Mouse (Mus musculus) stomach, embryonic 15.5 days (tissue): ENCODE data around the gene Hspb6. TPM values are rescaled to one million over a fixed set of nuclear protein-coding genes. Genes with fewer than 3 reads are reported as not detected.

ENCODE experiments used
- ATAC-seq: fragments of 200-750 bp; cut with Nextera tagmentation; 2 replicates; pipeline ENCODE4 v1.8.0; 2017; ENCODE audit warnings: low read depth, moderate number of reproducible peaks, moderate TSS enrichment; ENCODE audit not compliant: insufficient read depth, low FRiP score
- H3K27ac ChIP-seq: fragments of 300-500 bp; sonication (generic); 2 replicates; pipeline ENCODE4 v1.5.1; 2015; ENCODE audit warnings: mild to moderate bottlenecking, inconsistent platforms
- H3K27me3 ChIP-seq: fragments of 300-500 bp; sonication (generic); replicated peaks from 2 replicates; pipeline ENCODE4 v1.6.1; 2015; ENCODE audit warnings: inconsistent platforms
- H3K36me3 ChIP-seq: fragments of 300-500 bp; sonication (generic); 2 replicates; pipeline ENCODE4 v1.6.1; 2015; ENCODE audit warnings: inconsistent platforms
- H3K4me1 ChIP-seq: fragments of 300-500 bp; sonication (generic); 2 replicates; pipeline ENCODE4 v1.6.1; 2015; ENCODE audit warnings: inconsistent platforms
- H3K4me2 ChIP-seq: fragments of 300-500 bp; sonication (generic); 2 replicates; pipeline ENCODE4 v1.6.1; 2015; ENCODE audit warnings: mild to moderate bottlenecking, inconsistent platforms
- H3K4me3 ChIP-seq: fragments of 300-500 bp; sonication (generic); replicated peaks from 2 replicates; pipeline ENCODE4 v1.5.1; 2015; ENCODE audit warnings: inconsistent platforms
- H3K9ac ChIP-seq: fragments of 300-500 bp; sonication (generic); 2 replicates; pipeline ENCODE4 v1.6.1; 2015; ENCODE audit warnings: inconsistent platforms
- H3K9me3 ChIP-seq: fragments of 300-500 bp; sonication (generic); 2 replicates; pipeline ENCODE4 v1.6.1; 2016; ENCODE audit warnings: inconsistent platforms
- WGBS: fragments of 180-500 bp; shearing (Covaris S2); methylation state at CpG from one replicate; pipeline ENCODE4 v1.1.7; 2015; 5-methylcytosine and 5-hydroxymethylcytosine counted together
- microRNA-seq: library from miRNA; unstranded; fragments of <30 nt; microRNA quantifications from one replicate; pipeline ENCODE4, GENCODE M21; 2016
- polyA plus RNA-seq: library from polyadenylated mRNA; unstranded; fragments of >200 nt; fragmentation: Nextera tagmentation; extraction: Ambion mirVana; gene quantifications from 2 replicates; pipeline ENCODE4 v1.2.1, GENCODE M21; 2015

Hspb6 gene
- polyA plus RNA-seq, 1 experiment from 2014 or later, result 49.6 TPM

DNA sequence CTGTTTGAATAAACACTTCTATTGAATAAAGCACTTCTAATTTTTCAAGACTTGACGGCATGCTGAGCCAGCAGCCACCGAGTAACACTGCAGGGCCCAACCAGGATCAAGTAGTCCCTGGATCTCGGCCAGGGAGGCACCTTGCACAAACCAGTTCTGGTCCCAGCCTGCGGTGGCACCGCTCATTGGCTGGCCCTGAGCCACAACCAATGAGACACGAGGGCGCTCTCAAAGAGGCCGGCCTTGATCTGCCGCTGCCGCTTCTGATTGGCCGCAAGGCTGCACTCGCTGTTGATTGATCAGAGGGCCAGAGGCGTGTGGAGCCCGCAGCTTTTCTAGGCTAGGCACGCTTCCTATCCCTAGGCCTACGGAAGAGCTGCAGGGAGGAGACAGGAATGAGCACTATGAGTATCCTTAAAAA lies 48.0 kb downstream of the Hspb6 start:
- Histone ChIP-seq H3K27me3 (no peaks in the 10 kb centered on the region), H3K9ac (no peak overlapping the region), H3K9me3 (no peaks in the 10 kb centered on the region), H3K4me1 (0 out of 2 replicates have a peak, but pooled peaks cover 16% of the 10 kb centered on the region), H3K36me3 (no peaks in the 10 kb centered on the region), H3K4me3 (no peak overlapping the region), H3K4me2 (peak overlapping the region; percentile 33), H3K27ac (peak overlapping the region; percentile 83)
- WGBS, result 1% methylated on average over 16 of the region's 16 CpGs
- peak; percentile 91 for ATAC-seq

DNA sequence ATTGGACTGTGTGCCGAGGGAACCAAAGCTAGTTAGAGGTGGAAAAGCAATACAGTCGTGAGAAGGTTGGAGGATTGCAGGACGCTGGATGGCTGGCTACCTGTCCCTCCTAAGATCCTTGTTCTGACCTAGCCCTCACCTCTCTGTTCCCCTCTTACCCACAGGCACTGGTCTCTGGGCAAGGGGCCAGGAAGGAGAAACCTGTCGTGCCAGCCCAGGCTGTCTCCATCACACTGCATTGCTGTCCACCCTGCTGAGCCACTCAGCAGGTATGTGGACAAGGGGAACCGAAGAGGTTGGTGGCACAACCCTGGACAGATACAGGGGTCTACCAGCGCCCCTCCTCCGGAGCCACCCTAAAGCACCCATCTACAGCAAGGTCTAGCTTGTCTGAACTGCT lies 48.7 kb downstream of the Hspb6 start:
- WGBS, result 62% methylated on average over 7 of the region's 7 CpGs
- Histone ChIP-seq H3K9me3 (no peaks in the 10 kb centered on the region), H3K9ac (no peak overlapping the region), H3K27ac (peak overlapping the region; percentile 83), H3K4me3 (no peak overlapping the region), H3K4me2 (peak overlapping the region; percentile 33), H3K36me3 (no peaks in the 10 kb centered on the region), H3K4me1 (0 out of 2 replicates have a peak, but pooled peaks cover 16% of the 10 kb centered on the region), H3K27me3 (no peaks in the 10 kb centered on the region)
- ATAC-seq, result no peak

DNA sequence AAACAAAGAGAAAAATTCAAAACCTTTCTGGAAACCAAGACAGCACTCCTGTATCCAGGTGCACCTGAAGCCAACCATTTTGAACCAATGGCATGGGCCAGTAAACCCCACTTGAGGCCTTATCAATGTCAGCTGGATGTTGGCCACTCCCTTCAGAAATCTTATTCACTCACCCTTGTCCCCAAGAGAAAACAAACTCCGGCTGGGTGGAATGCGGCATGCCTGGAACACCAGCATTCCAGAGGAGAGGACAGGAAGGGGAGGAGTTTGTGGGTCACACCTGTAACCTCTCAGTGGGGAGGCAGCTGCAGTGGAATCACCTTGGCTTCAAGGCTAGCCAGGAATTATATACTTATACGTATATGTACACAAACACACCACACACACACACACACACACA lies 50.6 kb downstream of the Hspb6 start:
- Histone ChIP-seq H3K9me3 (no peaks in the 10 kb centered on the region), H3K9ac (no peak overlapping the region), H3K4me2 (0 out of 2 replicates have a peak overlapping the region, but pooled peaks have one; percentile 5), H3K4me1 (0 out of 2 replicates have a peak, but pooled peaks cover 16% of the 10 kb centered on the region), H3K4me3 (no peak overlapping the region), H3K27ac (peak overlapping the region; percentile 74), H3K36me3 (no peaks in the 10 kb centered on the region), H3K27me3 (no peaks in the 10 kb centered on the region)
- peak; percentile 73 for ATAC-seq
- WGBS, result 23% methylated on average over 3 of the region's 3 CpGs

DNA sequence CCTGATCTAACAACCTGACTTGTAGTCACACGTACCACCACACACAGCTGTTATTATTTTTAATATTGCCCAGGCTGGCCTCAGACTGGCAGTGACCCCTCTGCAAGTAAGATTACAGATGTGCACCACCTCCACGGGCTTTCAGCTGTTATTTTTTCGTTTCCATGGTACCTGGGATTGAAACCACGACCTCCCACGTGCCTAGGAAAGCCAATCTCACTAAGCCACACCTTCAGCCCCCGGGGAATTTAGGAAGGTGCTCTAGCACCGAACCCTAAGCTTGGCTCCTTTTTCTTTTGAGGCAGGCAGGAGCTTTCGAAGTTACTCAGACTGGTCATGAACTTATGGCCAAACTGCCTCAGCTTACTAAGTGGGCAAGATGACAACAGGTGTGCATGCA lies 52.4 kb downstream of the Hspb6 start:
- Histone ChIP-seq H3K27ac (no peak overlapping the region), H3K9me3 (no peaks in the 10 kb centered on the region), H3K27me3 (no peaks in the 10 kb centered on the region), H3K4me1 (0 out of 2 replicates have a peak, but pooled peaks cover 16% of the 10 kb centered on the region), H3K4me3 (no peak overlapping the region), H3K4me2 (no peak overlapping the region), H3K36me3 (no peaks in the 10 kb centered on the region), H3K9ac (no peak overlapping the region)
- 50% methylated on average over 8 of the region's 8 CpGs for WGBS
- no peak for ATAC-seq

DNA sequence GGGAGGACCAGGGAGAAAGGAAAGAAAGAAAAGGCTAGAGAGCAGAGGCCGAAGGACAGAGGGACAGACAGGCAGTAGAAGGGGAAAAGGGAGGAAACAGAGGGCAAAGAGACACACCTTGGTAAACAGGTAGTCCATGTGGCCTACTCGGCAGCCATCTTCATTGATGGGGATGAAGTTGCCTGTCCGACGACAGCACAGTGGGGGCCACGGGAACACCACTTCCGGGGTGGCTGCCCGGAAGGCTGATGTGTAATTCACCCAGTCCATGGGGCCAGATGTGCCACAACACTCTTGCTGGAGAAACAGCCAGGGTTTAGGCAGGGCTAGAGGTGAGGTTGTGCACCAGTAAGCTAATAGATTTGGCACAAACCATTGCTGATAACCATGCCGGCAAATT lies 53.0 kb downstream of the Hspb6 start:
- no peak overlapping the region for H3K4me2 ChIP-seq
- no peak overlapping the region for H3K4me3 ChIP-seq
- H3K9ac ChIP-seq, result no peak overlapping the region
- ATAC-seq, result no peak
- H3K27ac ChIP-seq, result no peak overlapping the region
- 76% methylated on average over 8 of the region's 8 CpGs for WGBS
- no peaks in the 10 kb centered on the region for H3K36me3 ChIP-seq
- H3K27me3 ChIP-seq, result no peaks in the 10 kb centered on the region
- no peaks in the 10 kb centered on the region for H3K9me3 ChIP-seq
- H3K4me1 ChIP-seq, result 0 out of 2 replicates have a peak, but pooled peaks cover 12% of the 10 kb centered on the region

Small RNAs within 50 kb of the gene (microRNA-seq; reads per million reads assigned to microRNA genes)
- gene Gm38670 (0.97 reads per million), gene Mir3569 (not detected)

Other genes starting within 250 kb of the Hspb6 start
- 63.2 and 72.3 TPM in 2 replicates for gene Alkbh6, start 243.5 kb upstream of the Hspb6 start, polyA plus RNA-seq
- 65.2 and 73.8 TPM in 2 replicates for gene Syne4, start 237.4 kb upstream of the Hspb6 start, polyA plus RNA-seq
- 2.4 and 2.6 TPM in 2 replicates for gene E130208F15Rik, start 230.4 kb upstream of the Hspb6 start, polyA plus RNA-seq
- gene Sdhaf1, start 228.3 kb upstream of the Hspb6 start, polyA plus RNA-seq, result 14.3 and 16.1 TPM in 2 replicates
- 4.9 and 5.6 TPM in 2 replicates for gene Lrfn3, start 189.4 kb upstream of the Hspb6 start, polyA plus RNA-seq
- gene Tyrobp, start 138.4 kb upstream of the Hspb6 start, polyA plus RNA-seq, result 71.6 and 84.5 TPM in 2 replicates
- gene Hcst, start 132.3 kb upstream of the Hspb6 start, polyA plus RNA-seq, result 1.4 and 2.0 TPM in 2 replicates
- gene Nfkbid, start 130.4 kb upstream of the Hspb6 start, polyA plus RNA-seq, result 2.5 and 2.6 TPM in 2 replicates
- 38.6 and 46.5 TPM in 2 replicates for gene Aplp1, start 106.6 kb upstream of the Hspb6 start, polyA plus RNA-seq
- gene Kirrel2, start 94.5 kb upstream of the Hspb6 start, polyA plus RNA-seq, result 4.7 and 6.0 TPM in 2 replicates
- gene Nphs1, start 93.9 kb upstream of the Hspb6 start, polyA plus RNA-seq, result 3.7 and 5.7 TPM in 2 replicates
- 3.8 and 5.0 TPM in 2 replicates for gene Prodh2, start 58.6 kb upstream of the Hspb6 start, polyA plus RNA-seq
- gene Arhgap33, start 17.1 kb upstream of the Hspb6 start, polyA plus RNA-seq, result 7.3 and 8.7 TPM in 2 replicates
- 11.1 and 13.5 TPM in 2 replicates for gene Proser3, start 121 bp downstream of the Hspb6 start, polyA plus RNA-seq
- gene Lin37, start 7.7 kb downstream of the Hspb6 start, polyA plus RNA-seq, result 55.0 and 66.3 TPM in 2 replicates
- 82.5 and 85.7 TPM in 2 replicates for gene U2af1l4, start 11.1 kb downstream of the Hspb6 start, polyA plus RNA-seq
- 11.1 and 11.5 TPM in 2 replicates for gene Gm49396, start 11.2 kb downstream of the Hspb6 start, polyA plus RNA-seq
- gene Psenen, start 11.4 kb downstream of the Hspb6 start, polyA plus RNA-seq, result 135 and 138 TPM in 2 replicates
- 2.2 and 3.5 TPM in 2 replicates for gene Igflr1, start 13.2 kb downstream of the Hspb6 start, polyA plus RNA-seq
- gene Kmt2b, start 36.5 kb downstream of the Hspb6 start, polyA plus RNA-seq, result 7.6 and 8.4 TPM in 2 replicates
- gene Zbtb32, start 46.7 kb downstream of the Hspb6 start, polyA plus RNA-seq, result 0.81 and 0.90 TPM in 2 replicates
- gene Upk1a, start 60.7 kb downstream of the Hspb6 start, polyA plus RNA-seq, result 6.8 and 7.4 TPM in 2 replicates
- 994 and 1,014 TPM in 2 replicates for gene Cox6b1, start 74.0 kb downstream of the Hspb6 start, polyA plus RNA-seq
- not detected in 2 replicates for gene Etv2, start 83.7 kb downstream of the Hspb6 start, polyA plus RNA-seq
- gene Rbm42, start 98.1 kb downstream of the Hspb6 start, polyA plus RNA-seq, result 110 and 111 TPM in 2 replicates
- gene Haus5, start 112.8 kb downstream of the Hspb6 start, polyA plus RNA-seq, result 39.1 and 47.7 TPM in 2 replicates
- not detected in 2 replicates for gene Pmis2, start 119.4 kb downstream of the Hspb6 start, polyA plus RNA-seq
- gene 2200002J24Rik, start 146.7 kb downstream of the Hspb6 start, polyA plus RNA-seq, result 4.2 and 6.6 TPM in 2 replicates
- 4.9 and 9.2 TPM in 2 replicates for gene Atp4a, start 160.0 kb downstream of the Hspb6 start, polyA plus RNA-seq
- 227 and 239 TPM in 2 replicates for gene Tmem147, start 177.4 kb downstream of the Hspb6 start, polyA plus RNA-seq
- 0.50 and 0.73 TPM in 2 replicates for gene Gapdhs, start 191.5 kb downstream of the Hspb6 start, polyA plus RNA-seq
- gene Sbsn, start 199.3 kb downstream of the Hspb6 start, polyA plus RNA-seq, result 8.4 and 17.9 TPM in 2 replicates
- gene Dmkn, start 211.6 kb downstream of the Hspb6 start, polyA plus RNA-seq, result 70.8 and 142 TPM in 2 replicates
- 96.1 and 227 TPM in 2 replicates for gene Krtdap, start 235.7 kb downstream of the Hspb6 start, polyA plus RNA-seq